Mouse (Mus musculus) liver, embryonic 14.5 days (tissue): ENCODE measurements around the gene Tns1. TPM values are rescaled to one million over a fixed set of nuclear protein-coding genes. Genes with fewer than 3 reads are reported as not detected.

ENCODE experiments used
- ATAC-seq: fragments of 200-750 bp; cut with Nextera tagmentation; 2 replicates; pipeline ENCODE4 v1.8.0; 2017; ENCODE audit warnings: moderate number of reproducible peaks, mild to moderate bottlenecking, moderate library complexity; ENCODE audit not compliant: insufficient read depth
- DNase-seq, 3 experiments: peaks; one replicate each; pipeline ENCODE4 v3.0.0-alpha.2; 2012 to 2013; ENCODE audit warnings: low read depth in 3 of 3, low spot score in 3 of 3
- H3K27ac ChIP-seq: fragments of 300-500 bp; sonication (generic); 2 replicates; pipeline ENCODE4 v1.5.1; 2014; ENCODE audit warnings: moderate library complexity, mild to moderate bottlenecking, control low read depth, inconsistent platforms
- H3K27me3 ChIP-seq: fragments of 300-500 bp; sonication (generic); 2 replicates; pipeline ENCODE4 v1.6.1; 2014; ENCODE audit warnings: mild to moderate bottlenecking, low read length, moderate library complexity; ENCODE audit not compliant: control insufficient read depth, insufficient read depth
- H3K36me3 ChIP-seq: fragments of 300-500 bp; sonication (generic); replicated peaks from 2 replicates; pipeline ENCODE4 v1.6.1; 2014; ENCODE audit warnings: low read depth; ENCODE audit not compliant: control insufficient read depth, insufficient read depth
- H3K4me1 ChIP-seq, 2 experiments: fragments of 200-500 bp in 1 of 2; fragments of 300-500 bp in 1 of 2; sonication (generic) in 1 of 2; replicated peaks; 2 replicates each; pipeline ENCODE4 v1.6.1; 2012 to 2014; ENCODE audit warnings: antibody characterized with exemption in 1 of 2, inconsistent platforms in 1 of 2, low read length in 1 of 2; ENCODE audit not compliant: control insufficient read depth in 2 of 2, insufficient read depth in 2 of 2
- H3K4me2 ChIP-seq: fragments of 300-500 bp; sonication (generic); 2 replicates; pipeline ENCODE4 v1.6.1; 2014; ENCODE audit warnings: low read depth, mild to moderate bottlenecking, control low read depth, moderate library complexity
- H3K4me3 ChIP-seq, 2 experiments: fragments of 200-500 bp in 1 of 2; fragments of 300-500 bp in 1 of 2; sonication (generic) in 1 of 2; 2 replicates each; pipeline ENCODE4 v1.5.1; 2012 to 2014; ENCODE audit warnings: low read depth in 2 of 2, low read length in 2 of 2, mild to moderate bottlenecking in 2 of 2, control low read depth in 1 of 2, inconsistent platforms in 1 of 2, moderate library complexity in 1 of 2; ENCODE audit not compliant: insufficient read depth in 1 of 2
- H3K9ac ChIP-seq: fragments of 300-500 bp; sonication (generic); replicated peaks from 2 replicates; pipeline ENCODE4 v1.6.1; 2014; ENCODE audit warnings: mild to moderate bottlenecking, control low read depth, moderate library complexity
- H3K9me3 ChIP-seq: fragments of 300-500 bp; sonication (generic); 2 replicates; pipeline ENCODE4 v1.6.1; 2016; ENCODE audit warnings: low read length, mixed read lengths; ENCODE audit not compliant: control insufficient read depth
- CTCF ChIP-seq: IDR thresholded peaks from 2 replicates; pipeline ENCODE4 v1.5.1; 2016; ENCODE audit warnings: antibody characterized with exemption, low read depth, control low read depth
- EP300 ChIP-seq: IDR thresholded peaks from 2 replicates; pipeline ENCODE4 v1.6.1; 2016; ENCODE audit warnings: antibody characterized with exemption, low read depth
- WGBS: fragments of 180-500 bp; shearing (Covaris S2); extraction: QIAGEN DNeasy Blood & Tissue Kit; methylation state at CpG from one replicate; pipeline ENCODE4 v1.1.7; 2014; ENCODE audit not compliant: insufficient replicate concordance; 5-methylcytosine and 5-hydroxymethylcytosine counted together
- polyA plus RNA-seq, 2 experiments: library from polyadenylated mRNA; depleted of rRNA in 1 of 2; stranded (reverse) in 1 of 2; unstranded in 1 of 2; fragments of >200 nt; fragmentation: Nextera tagmentation in 1 of 2; extraction: Ambion mirVana in 1 of 2; gene quantifications; 2 replicates each; pipeline versions ENCODE4 v1.2.1 to v1.2.3; 2012 to 2014

The Tns1 gene
- polyA plus RNA-seq, 2 experiments, result 7.2 to 15.7 TPM

DNA sequence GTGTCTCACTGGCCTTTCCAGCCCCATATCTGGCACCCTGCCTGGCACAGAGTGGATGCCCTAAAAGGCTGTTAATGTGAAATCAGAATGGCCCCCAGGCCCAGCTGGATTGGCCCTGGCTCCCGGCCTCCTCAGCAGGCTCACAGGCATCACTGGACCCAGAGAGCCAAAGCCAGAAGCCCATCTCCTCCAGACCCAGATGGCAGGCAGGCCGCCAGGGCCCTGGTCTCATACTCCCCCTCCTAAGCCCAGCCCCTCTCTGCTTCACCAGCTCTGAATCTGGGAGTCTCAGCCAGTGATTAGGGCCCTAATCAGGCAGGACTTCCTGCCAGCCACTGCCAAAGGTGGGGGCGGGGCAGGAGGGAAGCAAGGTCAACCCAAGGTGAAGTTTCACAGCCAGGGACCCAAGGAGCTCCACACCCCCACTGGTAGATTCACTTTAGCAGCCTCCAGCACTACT, 93.3 kb downstream of the Tns1 start:
- H3K9ac ChIP-seq, result no peak overlapping the region
- TF ChIP-seq CTCF, result no peak
- TF ChIP-seq EP300, result no peak
- WGBS, result 21% methylated on average over 3 of the region's 3 CpGs
- ATAC-seq (0 out of 2 replicates have a peak, but pooled peaks have one; percentile 22), DNase-seq (no peak)
- peaks cover 0 to 13% of the 10 kb centered on the region in 2 experiments; a peak in 2 of 4 replicates for H3K4me1 ChIP-seq
- H3K36me3 ChIP-seq, result no peaks in the 10 kb centered on the region
- no peaks in the 10 kb centered on the region for H3K9me3 ChIP-seq
- H3K27ac ChIP-seq, result no peak overlapping the region
- H3K4me3 ChIP-seq, result no peak overlapping the region
- H3K4me2 ChIP-seq, result no peak overlapping the region
- H3K27me3 ChIP-seq, result peaks cover 5% of the 10 kb centered on the region

DNA sequence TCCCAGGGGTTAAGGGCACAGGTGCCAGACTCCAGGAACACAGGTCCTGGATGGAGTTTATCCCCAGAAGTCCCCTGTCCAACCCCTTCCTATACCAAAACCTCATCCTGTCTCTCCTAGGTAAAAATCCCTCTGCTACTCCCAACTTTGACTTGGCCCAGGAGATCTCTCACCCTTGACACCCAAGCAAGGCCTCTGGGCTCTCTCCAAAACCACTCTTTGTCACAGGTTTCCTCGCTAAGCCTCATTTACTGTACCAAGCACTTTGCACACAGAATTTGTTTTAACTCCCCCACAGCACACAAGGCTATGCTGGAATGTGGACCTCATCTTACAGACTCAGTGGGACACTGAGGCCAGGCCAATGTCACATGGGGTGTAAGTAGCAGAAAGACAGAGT, 94.0 kb downstream of the Tns1 start:
- no peak overlapping the region for H3K9ac ChIP-seq
- DNase-seq (no peak), ATAC-seq (no peak)
- no peaks in the 10 kb centered on the region for H3K9me3 ChIP-seq
- H3K27me3 ChIP-seq, result no peaks in the 10 kb centered on the region
- TF ChIP-seq CTCF (no peak), EP300 (no peak)
- 67% methylated on average over 1 of the region's 1 CpGs for WGBS
- peaks cover 0 to 17% of the 10 kb centered on the region in 2 experiments; a peak in 2 of 4 replicates for H3K4me1 ChIP-seq
- no peak overlapping the region for H3K27ac ChIP-seq
- no peaks in the 10 kb centered on the region for H3K36me3 ChIP-seq
- H3K4me3 ChIP-seq, result no peak overlapping the region
- no peak overlapping the region for H3K4me2 ChIP-seq

DNA sequence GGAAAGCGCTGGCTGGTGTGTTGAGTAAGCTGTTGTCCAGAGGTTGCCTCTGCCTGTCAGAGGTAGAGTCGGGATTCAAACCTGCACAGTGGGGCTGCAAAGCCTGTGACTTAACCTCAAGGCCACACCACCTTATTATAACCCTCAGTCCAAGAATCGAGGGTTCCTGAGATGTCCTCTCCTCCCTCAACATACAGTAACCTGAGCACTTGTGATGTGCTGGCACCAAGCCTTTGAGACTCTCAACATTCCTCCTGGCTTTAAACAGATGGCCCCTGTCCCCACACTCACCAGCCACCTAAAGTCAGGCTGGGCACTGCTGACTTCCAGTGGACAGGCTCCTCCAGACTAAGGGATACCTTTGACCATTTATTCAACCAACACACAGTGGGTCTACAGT, 94.6 kb downstream of the Tns1 start:
- no peak for DNase-seq
- no peak for ATAC-seq
- no peak overlapping the region for H3K9ac ChIP-seq
- no peak overlapping the region for H3K4me2 ChIP-seq
- H3K4me3 ChIP-seq, result no peak overlapping the region
- no peak overlapping the region for H3K27ac ChIP-seq
- no peaks in the 10 kb centered on the region for H3K27me3 ChIP-seq
- H3K4me1 ChIP-seq, result peaks cover 0 to 17% of the 10 kb centered on the region in 2 experiments; a peak in 2 of 4 replicates
- no peaks in the 10 kb centered on the region for H3K9me3 ChIP-seq
- WGBS, result 41% methylated on average over 3 of the region's 3 CpGs
- TF ChIP-seq CTCF, result no peak
- TF ChIP-seq EP300, result no peak
- H3K36me3 ChIP-seq, result no peaks in the 10 kb centered on the region

- DNase-seq, result no peak
- peaks cover 0 to 17% of the 10 kb centered on the region in 2 experiments; a peak in 2 of 4 replicates for H3K4me1 ChIP-seq
- H3K4me3 ChIP-seq, result no peak overlapping the region
- no peak for ATAC-seq
- no peaks in the 10 kb centered on the region for H3K27me3 ChIP-seq
- H3K27ac ChIP-seq, result no peak overlapping the region
- H3K9ac ChIP-seq, result no peak overlapping the region
- no peak overlapping the region for H3K4me2 ChIP-seq
- TF ChIP-seq CTCF, result no peak
- no peak for TF ChIP-seq EP300
- no peaks in the 10 kb centered on the region for H3K36me3 ChIP-seq
- no peaks in the 10 kb centered on the region for H3K9me3 ChIP-seq
- 59% methylated on average over 5 of the region's 5 CpGs for WGBS
These were observed 95.4 kb downstream of the Tns1 start for GRCm38 (mm10) chr1:74028881-74029266.

- no peak for ATAC-seq
- Histone ChIP-seq H3K9me3 (no peaks in the 10 kb centered on the region), H3K27ac (no peak overlapping the region), H3K4me3 (no peak overlapping the region), H3K27me3 (no peaks in the 10 kb centered on the region), H3K9ac (no peak overlapping the region), H3K4me2 (no peak overlapping the region), H3K36me3 (no peaks in the 10 kb centered on the region), H3K4me1 (peaks cover 0 to 17% of the 10 kb centered on the region in 2 experiments; a peak in 2 of 4 replicates)
- TF ChIP-seq EP300 (no peak), CTCF (no peak)
- 64% methylated on average over 13 of the region's 13 CpGs for WGBS
- DNase-seq, result no peak
These were observed 96.0 kb downstream of the Tns1 start for GRCm38 (mm10) chr1:74028118-74028880.
